Mouse (Mus musculus) midbrain, embryonic 13.5 days (tissue): ENCODE measurements at regions not wholly inside any gene's neighbourhood (a gene's known extent, or its start where the extent isn't known, plus 50 kb on each side); places are given as distances from the start of the nearest gene placed in this dataset.

Experiments
- ATAC-seq: fragments of 200-750 bp; cut with Nextera tagmentation; 2 replicates; pipeline ENCODE4 v1.8.0; 2017; ENCODE audit warnings: mild to moderate bottlenecking, moderate TSS enrichment, moderate library complexity
- H3K27ac ChIP-seq: fragments of 300-500 bp; sonication (generic); 2 replicates; pipeline ENCODE4 v1.5.1; 2015; ENCODE audit warnings: inconsistent platforms, mild to moderate bottlenecking, moderate library complexity
- H3K27me3 ChIP-seq: fragments of 300-500 bp; sonication (generic); 2 replicates; pipeline ENCODE4 v1.6.1; 2015; ENCODE audit warnings: mild to moderate bottlenecking, inconsistent platforms
- H3K36me3 ChIP-seq: fragments of 300-500 bp; sonication (generic); 2 replicates; pipeline ENCODE4 v1.6.1; 2015; ENCODE audit warnings: mild to moderate bottlenecking, inconsistent platforms
- H3K4me1 ChIP-seq: fragments of 300-500 bp; sonication (generic); replicated peaks from 2 replicates; pipeline ENCODE4 v1.6.1; 2015; ENCODE audit warnings: inconsistent platforms
- H3K4me2 ChIP-seq: fragments of 300-500 bp; sonication (generic); replicated peaks from 2 replicates; pipeline ENCODE4 v1.6.1; 2015; ENCODE audit warnings: moderate library complexity, mild to moderate bottlenecking, inconsistent platforms
- H3K4me3 ChIP-seq: fragments of 300-500 bp; sonication (generic); replicated peaks from 2 replicates; pipeline ENCODE4 v1.5.1; 2015; ENCODE audit warnings: mild to moderate bottlenecking, inconsistent platforms
- H3K9ac ChIP-seq: fragments of 300-500 bp; sonication (generic); replicated peaks from 2 replicates; pipeline ENCODE4 v1.6.1; 2015; ENCODE audit warnings: mild to moderate bottlenecking, inconsistent platforms
- H3K9me3 ChIP-seq: fragments of 300-500 bp; sonication (generic); 2 replicates; pipeline ENCODE4 v1.6.1; 2016; ENCODE audit warnings: mild to moderate bottlenecking, inconsistent platforms
- WGBS: fragments of 180-500 bp; shearing (Covaris S2); methylation state at CpG from one replicate; pipeline ENCODE4 v1.1.7; 2015; 5-methylcytosine and 5-hydroxymethylcytosine counted together

- Histone ChIP-seq H3K9me3 (no peaks in the 10 kb centered on the region), H3K4me3 (no peak overlapping the region), H3K4me1 (peaks cover 7% of the 10 kb centered on the region; the same call in 1 of the 2 replicates), H3K27ac (no peak overlapping the region), H3K36me3 (no peaks in the 10 kb centered on the region), H3K27me3 (peaks cover 48% of the 10 kb centered on the region), H3K9ac (no peak overlapping the region), H3K4me2 (no peak overlapping the region)
- WGBS = 53% methylated on average over 5 of the region's 5 CpGs
- no peak for ATAC-seq
Measured at GRCm38 (mm10) chr9:118266298-118266697, 116.3 kb upstream of the Cmc1 start.

GRCm38 (mm10) chr9:118271681-118272080 lies 121.7 kb upstream of the Cmc1 start:
- Histone ChIP-seq H3K9me3 (no peaks in the 10 kb centered on the region), H3K4me1 (0 out of 2 replicates have a peak, but pooled peaks cover under 1% of the 10 kb centered on the region), H3K4me3 (no peak overlapping the region), H3K27ac (no peak overlapping the region), H3K9ac (no peak overlapping the region), H3K4me2 (no peak overlapping the region), H3K27me3 (peaks cover 14% of the 10 kb centered on the region; the same call in 1 of the 2 replicates), H3K36me3 (no peaks in the 10 kb centered on the region)
- WGBS = 85% methylated on average over 12 of the region's 12 CpGs
- no peak for ATAC-seq

DNA sequence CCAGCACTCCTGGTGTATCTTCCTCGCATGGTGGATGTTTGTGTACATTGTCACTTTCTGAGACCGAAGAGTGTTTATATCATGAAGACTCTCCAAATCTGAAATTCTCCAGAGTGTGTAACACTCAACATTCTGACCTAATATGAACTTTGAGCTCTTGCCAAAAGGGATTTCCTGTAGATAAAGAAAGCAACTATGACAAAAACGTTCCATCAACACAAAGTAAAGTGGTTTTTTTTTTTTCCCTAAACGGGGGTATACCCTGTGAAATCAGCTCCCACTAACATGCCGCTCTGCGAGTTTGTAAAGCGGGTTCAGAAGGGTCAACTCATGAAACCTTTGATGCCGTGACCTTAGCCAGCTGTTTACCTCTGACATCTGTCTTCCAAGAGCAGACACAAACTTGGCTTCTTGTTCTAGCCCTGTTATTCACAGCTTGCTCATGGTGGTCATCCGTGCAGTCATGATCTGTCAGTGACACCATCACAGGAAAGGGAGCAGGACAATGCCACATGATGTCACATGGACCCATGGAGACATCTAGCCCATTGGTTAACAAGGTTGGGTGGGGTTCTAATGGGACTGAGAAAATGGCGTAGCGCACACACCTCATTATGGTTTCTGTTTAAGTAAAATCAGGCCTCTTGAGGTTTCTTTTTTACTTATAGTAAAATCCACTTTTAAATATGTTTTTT lies 122.9 kb upstream of the Cmc1 start:
- ATAC-seq = no peak
- Histone ChIP-seq H3K9me3 (no peaks in the 10 kb centered on the region), H3K27me3 (0 out of 2 replicates have a peak, but pooled peaks cover 5% of the 10 kb centered on the region), H3K4me3 (no peak overlapping the region), H3K27ac (no peak overlapping the region), H3K9ac (no peak overlapping the region), H3K36me3 (no peaks in the 10 kb centered on the region), H3K4me1 (no peaks in the 10 kb centered on the region), H3K4me2 (no peak overlapping the region)
- WGBS = 87% methylated on average over 11 of the region's 11 CpGs

DNA sequence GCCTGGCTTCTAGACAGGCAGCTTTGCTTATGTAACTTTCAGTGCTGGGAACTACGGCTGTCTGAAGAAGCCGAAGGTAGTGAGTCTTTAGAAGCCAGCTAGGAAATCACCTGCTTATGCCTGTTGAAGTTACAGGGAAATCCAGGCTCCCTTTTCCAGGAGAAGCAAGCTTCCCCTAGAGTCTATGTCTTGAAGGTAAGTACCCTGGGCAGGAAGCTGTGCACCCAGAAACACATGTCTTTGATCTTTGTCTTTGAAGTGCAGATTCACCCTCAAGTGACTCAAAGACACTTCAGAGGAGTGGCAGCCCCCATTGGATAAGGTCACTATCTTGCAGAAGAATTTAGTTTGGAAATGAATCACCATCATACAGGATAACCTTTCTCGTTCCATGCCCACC lies 135.5 kb upstream of the Cmc1 start:
- ATAC-seq = no peak
- no peak overlapping the region for H3K27ac ChIP-seq
- no peak overlapping the region for H3K4me3 ChIP-seq
- H3K9ac ChIP-seq = no peak overlapping the region
- no peaks in the 10 kb centered on the region for H3K9me3 ChIP-seq
- 0 out of 2 replicates have a peak, but pooled peaks cover 6% of the 10 kb centered on the region for H3K27me3 ChIP-seq
- 83% methylated on average over 3 of the region's 3 CpGs for WGBS
- H3K4me2 ChIP-seq = no peak overlapping the region
- H3K4me1 ChIP-seq = no peaks in the 10 kb centered on the region
- H3K36me3 ChIP-seq = no peaks in the 10 kb centered on the region

DNA sequence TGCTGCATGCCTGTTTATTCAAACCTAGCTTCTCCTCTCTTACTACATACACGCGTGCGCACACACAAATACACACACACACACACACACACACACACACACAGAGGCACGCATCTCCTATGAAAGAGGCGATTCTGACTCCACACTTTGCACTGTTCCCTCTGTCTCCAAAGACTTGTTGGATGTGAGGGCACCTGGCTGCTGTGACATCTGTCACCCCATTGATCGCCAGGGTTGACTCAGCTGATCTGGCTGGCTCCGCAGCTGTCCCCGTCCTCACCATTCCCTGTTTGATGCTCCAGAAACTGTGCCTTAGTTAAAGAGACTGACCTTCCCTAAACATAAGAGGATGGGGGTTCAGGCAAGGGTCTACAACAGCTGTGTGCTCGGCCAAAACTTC lies 137.6 kb upstream of the Cmc1 start:
- H3K4me3 ChIP-seq = no peak overlapping the region
- no peaks in the 10 kb centered on the region for H3K4me1 ChIP-seq
- ATAC-seq = no peak
- no peak overlapping the region for H3K4me2 ChIP-seq
- WGBS = 89% methylated on average over 9 of the region's 9 CpGs
- no peak overlapping the region for H3K9ac ChIP-seq
- H3K36me3 ChIP-seq = no peaks in the 10 kb centered on the region
- H3K27ac ChIP-seq = no peak overlapping the region
- 0 out of 2 replicates have a peak, but pooled peaks cover 6% of the 10 kb centered on the region for H3K27me3 ChIP-seq
- no peaks in the 10 kb centered on the region for H3K9me3 ChIP-seq

GRCm38 (mm10) chr9:118292836-118293235 lies 142.9 kb upstream of the Cmc1 start:
- no peak for ATAC-seq
- Histone ChIP-seq H3K9me3 (no peaks in the 10 kb centered on the region), H3K4me1 (no peaks in the 10 kb centered on the region), H3K4me3 (no peak overlapping the region), H3K4me2 (no peak overlapping the region), H3K36me3 (no peaks in the 10 kb centered on the region), H3K27ac (no peak overlapping the region), H3K27me3 (no peaks in the 10 kb centered on the region), H3K9ac (no peak overlapping the region)
- WGBS = 84% methylated on average over 10 of the region's 10 CpGs

DNA sequence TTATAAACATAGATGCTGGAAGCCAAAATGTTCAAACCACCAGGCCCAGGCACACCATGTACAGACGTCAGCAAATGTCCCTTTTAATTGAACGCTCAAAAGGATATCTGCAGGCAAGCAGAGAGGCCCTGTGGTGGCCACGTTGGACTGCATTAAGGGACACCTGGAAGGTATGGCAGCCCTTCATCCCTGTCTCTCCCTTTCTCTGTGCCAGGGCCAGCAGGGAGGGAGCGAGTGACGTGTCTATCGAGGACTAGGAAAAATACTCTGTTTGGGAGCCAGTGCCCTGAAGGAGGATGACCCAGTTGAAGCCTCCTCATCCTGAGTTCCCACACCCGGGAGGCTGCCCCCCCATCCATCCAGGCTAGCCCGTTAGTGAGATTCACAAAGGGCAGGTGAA lies 144.0 kb upstream of the Cmc1 start:
- no peaks in the 10 kb centered on the region for H3K4me1 ChIP-seq
- 81% methylated on average over 8 of the region's 8 CpGs for WGBS
- no peak overlapping the region for H3K4me2 ChIP-seq
- no peaks in the 10 kb centered on the region for H3K27me3 ChIP-seq
- H3K4me3 ChIP-seq = no peak overlapping the region
- ATAC-seq = no peak
- no peak overlapping the region for H3K27ac ChIP-seq
- no peaks in the 10 kb centered on the region for H3K9me3 ChIP-seq
- H3K9ac ChIP-seq = no peak overlapping the region
- no peaks in the 10 kb centered on the region for H3K36me3 ChIP-seq

GRCm38 (mm10) chr9:118302785-118303384 lies 152.9 kb upstream of the Cmc1 start:
- Histone ChIP-seq H3K9me3 (no peaks in the 10 kb centered on the region), H3K27ac (no peak overlapping the region), H3K4me1 (no peaks in the 10 kb centered on the region), H3K4me2 (no peak overlapping the region), H3K9ac (no peak overlapping the region), H3K27me3 (0 out of 2 replicates have a peak, but pooled peaks cover 3% of the 10 kb centered on the region), H3K36me3 (no peaks in the 10 kb centered on the region), H3K4me3 (no peak overlapping the region)
- no peak for ATAC-seq
- WGBS = 64% methylated on average over 11 of the region's 11 CpGs

DNA sequence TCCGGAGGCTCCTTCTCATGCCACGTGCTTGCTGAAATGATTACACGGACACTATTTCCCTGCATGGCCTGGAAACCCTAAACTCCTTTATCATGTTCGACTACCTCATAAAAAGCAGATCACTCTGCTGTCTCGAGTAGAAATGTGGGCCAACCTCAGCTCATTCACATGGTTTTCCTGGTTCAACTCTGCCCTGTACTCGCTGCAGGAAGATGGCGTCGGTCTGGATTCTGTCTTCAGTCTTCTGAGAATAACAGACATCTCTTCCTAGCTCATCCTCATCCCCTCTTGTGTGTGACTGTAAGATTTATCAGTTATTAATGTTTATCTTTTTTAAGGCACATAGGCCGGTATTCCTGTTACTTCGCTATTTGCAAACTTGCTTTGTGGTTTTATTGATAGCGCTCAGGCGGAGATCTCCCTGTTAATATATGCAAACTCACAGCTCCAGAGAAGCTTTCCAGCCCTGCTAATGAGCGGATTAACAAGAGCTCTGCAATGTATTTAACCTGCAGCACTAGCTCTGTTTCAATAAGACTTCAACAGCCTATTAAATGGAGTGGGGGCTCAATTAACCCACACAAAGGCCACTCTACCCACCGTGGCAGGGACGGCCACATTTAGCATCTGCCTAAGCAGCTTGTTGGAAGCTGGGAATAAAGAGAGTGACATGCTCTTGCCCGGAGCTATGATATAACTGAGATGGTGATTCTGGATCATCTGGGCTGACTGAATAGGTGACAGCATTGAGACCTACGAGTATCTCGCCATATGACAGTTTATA lies 159.5 kb upstream of the Eomes start:
- no peaks in the 10 kb centered on the region for H3K36me3 ChIP-seq
- WGBS = 45% methylated on average over 18 of the region's 18 CpGs
- H3K4me3 ChIP-seq = no peak overlapping the region
- peak overlapping the region; percentile 63 for H3K27ac ChIP-seq
- H3K4me2 ChIP-seq = no peak overlapping the region; the same call in 1 of the 2 replicates
- H3K4me1 ChIP-seq = peaks cover 21% of the 10 kb centered on the region
- H3K9me3 ChIP-seq = no peaks in the 10 kb centered on the region
- peak; percentile 93 for ATAC-seq
- no peak overlapping the region for H3K9ac ChIP-seq
- peaks cover 70% of the 10 kb centered on the region for H3K27me3 ChIP-seq

GRCm38 (mm10) chr9:118323796-118324195 lies 154.2 kb upstream of the Eomes start:
- H3K27me3 ChIP-seq = peaks cover 44% of the 10 kb centered on the region
- no peaks in the 10 kb centered on the region for H3K36me3 ChIP-seq
- WGBS = 52% methylated on average over 12 of the region's 12 CpGs
- no peak overlapping the region for H3K4me3 ChIP-seq
- H3K4me2 ChIP-seq = no peak overlapping the region
- no peaks in the 10 kb centered on the region for H3K9me3 ChIP-seq
- H3K4me1 ChIP-seq = peaks cover 16% of the 10 kb centered on the region
- no peak overlapping the region for H3K9ac ChIP-seq
- H3K27ac ChIP-seq = no peak overlapping the region
- ATAC-seq = no peak

DNA sequence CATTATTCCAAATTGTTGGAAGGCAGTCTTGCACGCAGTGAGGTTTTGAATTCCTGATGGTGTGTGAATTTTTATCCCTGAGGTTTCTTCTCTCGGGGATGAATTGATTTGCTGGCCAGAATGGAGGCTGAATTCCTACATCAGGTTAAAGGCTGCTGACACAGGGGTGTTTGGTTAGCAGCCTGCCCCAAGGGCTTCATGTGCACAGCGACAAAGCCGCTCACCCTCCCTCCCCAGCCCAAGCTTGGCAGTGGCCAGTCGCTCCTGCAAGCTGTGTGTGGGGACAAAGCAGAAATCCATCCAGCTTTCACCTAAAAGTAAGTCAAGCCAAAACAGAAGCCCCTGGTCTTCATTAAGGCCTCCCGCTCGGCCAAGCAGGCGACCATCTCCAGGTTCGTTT lies 151.4 kb upstream of the Eomes start:
- Histone ChIP-seq H3K27ac (no peak overlapping the region), H3K27me3 (peaks cover 30% of the 10 kb centered on the region), H3K4me2 (no peak overlapping the region), H3K9me3 (no peaks in the 10 kb centered on the region), H3K4me1 (peaks cover 9% of the 10 kb centered on the region; the same call in 1 of the 2 replicates), H3K36me3 (no peaks in the 10 kb centered on the region), H3K9ac (no peak overlapping the region), H3K4me3 (no peak overlapping the region)
- no peak for ATAC-seq
- WGBS = 46% methylated on average over 9 of the region's 9 CpGs

GRCm38 (mm10) chr9:118327904-118328303 lies 150.1 kb upstream of the Eomes start:
- Histone ChIP-seq H3K9me3 (no peaks in the 10 kb centered on the region), H3K36me3 (no peaks in the 10 kb centered on the region), H3K9ac (no peak overlapping the region), H3K4me3 (no peak overlapping the region), H3K27me3 (peaks cover 19% of the 10 kb centered on the region), H3K27ac (no peak overlapping the region), H3K4me1 (peaks cover 9% of the 10 kb centered on the region; the same call in 1 of the 2 replicates), H3K4me2 (no peak overlapping the region)
- ATAC-seq = no peak
- 79% methylated on average over 6 of the region's 6 CpGs for whole genome bisulfite sequencing
